Mouse (Mus musculus) embryonic facial prominence, embryonic 10.5 days (tissue): ENCODE results near the gene Map2k5. TPM values are rescaled to one million over a fixed set of nuclear protein-coding genes. Genes with fewer than 3 reads are reported as not detected.

Experiments
- DNase-seq: peaks from one replicate; pipeline ENCODE4 v3.0.0-alpha.2; 2017; ENCODE audit warnings: low spot score
- H3K27ac ChIP-seq: fragments of 300-500 bp; sonication (generic); replicated peaks from 2 replicates; pipeline ENCODE4 v1.5.1; 2016; ENCODE audit warnings: mild to moderate bottlenecking
- H3K27me3 ChIP-seq: fragments of 300-500 bp; sonication (generic); replicated peaks from 2 replicates; pipeline ENCODE4 v1.6.1; 2016; ENCODE audit warnings: low read depth, mild to moderate bottlenecking; ENCODE audit not compliant: poor library complexity, severe bottlenecking
- H3K36me3 ChIP-seq: fragments of 300-500 bp; sonication (generic); replicated peaks from 2 replicates; pipeline ENCODE4 v1.6.1; 2016; ENCODE audit warnings: mild to moderate bottlenecking, moderate library complexity
- H3K4me1 ChIP-seq: fragments of 300-500 bp; sonication (generic); 2 replicates; pipeline ENCODE4 v1.6.1; 2016
- H3K4me3 ChIP-seq: fragments of 300-500 bp; sonication (generic); 2 replicates; pipeline ENCODE4 v1.5.1; 2016; ENCODE audit warnings: mild to moderate bottlenecking, moderate library complexity
- H3K9me3 ChIP-seq: fragments of 300-500 bp; sonication (generic); 2 replicates; pipeline ENCODE4 v1.6.1; 2016; ENCODE audit warnings: mild to moderate bottlenecking
- WGBS: fragments of 180-500 bp; shearing (Covaris S2); methylation state at CpG from one replicate; pipeline ENCODE4 v1.1.7; 2016; 5-methylcytosine and 5-hydroxymethylcytosine counted together
- polyA plus RNA-seq: library from polyadenylated mRNA; unstranded; fragments of >200 nt; fragmentation: Nextera tagmentation; extraction: Ambion mirVana; gene quantifications from 2 replicates; pipeline ENCODE4 v1.2.1, GENCODE M21; 2016

Map2k5 gene
- polyA plus RNA-seq, 1 experiment from 2014 or later: 37.7 TPM

DNA sequence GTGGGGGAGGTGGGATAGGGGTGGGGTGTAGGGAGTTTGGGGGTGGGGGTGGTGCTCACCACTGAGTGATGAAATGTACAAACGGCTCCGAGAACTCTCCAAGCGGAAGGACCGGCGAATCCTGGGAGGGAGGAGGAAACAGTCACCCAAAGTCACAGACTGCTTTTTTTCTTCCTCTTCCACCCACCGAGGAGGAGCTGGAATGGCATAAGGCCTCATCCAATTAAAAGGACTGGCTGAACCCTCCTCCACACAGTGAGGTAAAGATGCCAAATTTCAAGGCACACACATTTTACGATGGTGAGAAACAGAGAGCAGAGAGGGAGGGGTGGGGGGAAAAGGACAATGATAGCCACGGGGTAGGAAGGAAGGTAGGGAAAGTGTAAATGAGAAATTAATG, 180.4 kb downstream of the Map2k5 start:
- Histone ChIP-seq H3K27ac (peak overlapping the region; percentile 32; the same call in 1 of the 2 replicates), H3K27me3 (no peaks in the 10 kb centered on the region), H3K4me3 (peak overlapping the region; percentile 32), H3K4me1 (peaks cover 56% of the 10 kb centered on the region), H3K36me3 (peaks cover 25% of the 10 kb centered on the region), H3K9me3 (no peaks in the 10 kb centered on the region)
- 9% methylated on average over 8 of the region's 8 CpGs for WGBS
- peak; percentile 42 for DNase-seq

DNA sequence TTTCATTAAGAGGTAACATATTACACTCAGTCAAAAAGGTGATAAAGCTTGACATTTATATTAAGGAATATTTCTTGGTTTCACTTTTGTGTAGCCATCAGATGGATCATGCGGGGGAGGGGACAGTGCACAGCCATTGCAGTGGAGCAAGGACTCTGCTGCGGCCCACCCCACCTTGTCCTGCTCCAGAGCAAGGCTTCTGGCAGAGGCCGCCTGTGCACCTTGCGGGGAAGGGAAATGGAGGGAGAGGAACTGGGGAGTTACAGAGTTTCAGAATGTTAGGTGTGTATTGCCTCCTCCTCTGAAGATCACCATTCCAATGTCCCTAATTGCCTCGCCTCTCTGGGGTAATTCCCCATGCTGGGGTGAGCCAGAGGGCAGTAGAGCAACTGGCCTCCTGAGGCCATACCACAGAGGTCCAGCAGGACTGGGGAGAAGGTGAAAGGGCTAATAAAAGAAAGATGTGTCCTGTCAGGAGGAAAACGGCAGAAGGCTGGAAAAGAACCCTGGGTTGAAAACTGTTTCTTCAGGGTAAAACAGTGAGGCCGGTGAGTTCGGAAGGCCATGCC, 181.5 kb downstream of the Map2k5 start:
- Histone ChIP-seq H3K27ac (peak overlapping the region; percentile 54), H3K27me3 (no peaks in the 10 kb centered on the region), H3K4me3 (no peak overlapping the region), H3K4me1 (peaks cover 56% of the 10 kb centered on the region), H3K9me3 (no peaks in the 10 kb centered on the region), H3K36me3 (peaks cover 14% of the 10 kb centered on the region)
- 27% methylated on average over 8 of the region's 8 CpGs for WGBS
- peak; percentile 48 for DNase-seq

DNA sequence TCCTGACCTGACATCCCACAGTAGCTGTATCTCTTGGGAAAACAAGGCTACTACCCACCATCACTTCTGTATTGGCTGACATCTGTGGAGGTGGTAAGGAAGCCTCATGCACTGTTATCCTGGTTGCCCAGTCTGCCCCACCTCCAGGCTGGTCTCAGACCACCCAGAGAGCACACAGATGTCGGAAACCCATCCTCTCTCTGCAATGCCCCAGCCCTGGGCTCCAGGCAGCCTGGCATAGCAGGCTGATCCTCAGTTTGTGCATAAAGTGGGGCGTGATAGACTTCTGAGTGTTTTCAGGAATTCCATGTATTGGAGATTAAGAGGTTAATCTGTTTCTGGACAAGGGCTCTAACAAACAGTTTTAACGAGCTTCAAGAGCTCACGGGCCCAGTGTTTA, 182.2 kb downstream of the Map2k5 start:
- H3K27me3 ChIP-seq: no peaks in the 10 kb centered on the region
- peaks cover 56% of the 10 kb centered on the region for H3K4me1 ChIP-seq
- no peak for DNase-seq
- H3K9me3 ChIP-seq: no peaks in the 10 kb centered on the region
- no peak overlapping the region for H3K4me3 ChIP-seq
- 29% methylated on average over 4 of the region's 4 CpGs for WGBS
- H3K27ac ChIP-seq: no peak overlapping the region
- H3K36me3 ChIP-seq: peaks cover 12% of the 10 kb centered on the region

DNA sequence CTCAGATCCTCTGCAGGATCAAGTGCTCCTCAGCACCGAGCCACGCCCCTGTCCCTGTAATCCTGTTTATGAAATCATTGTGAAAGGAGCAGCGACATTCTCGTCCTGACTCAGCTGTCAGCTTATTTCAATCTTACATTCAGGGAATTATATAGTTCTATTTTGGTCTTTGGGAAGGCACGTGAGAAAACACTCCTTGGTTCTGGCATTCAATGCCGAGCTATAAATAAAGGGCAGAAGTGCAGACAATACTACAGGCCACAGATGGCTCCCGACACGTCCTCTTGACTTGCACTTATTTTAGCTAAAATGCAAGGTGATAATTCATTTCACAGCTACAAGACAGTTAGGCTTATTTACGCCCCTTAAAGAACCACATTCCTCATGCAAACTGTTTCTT, 182.9 kb downstream of the Map2k5 start:
- Histone ChIP-seq H3K9me3 (no peaks in the 10 kb centered on the region), H3K27me3 (0 out of 2 replicates have a peak, but pooled peaks cover 3% of the 10 kb centered on the region), H3K4me1 (peaks cover 56% of the 10 kb centered on the region), H3K36me3 (peaks cover 18% of the 10 kb centered on the region), H3K4me3 (no peak overlapping the region), H3K27ac (no peak overlapping the region)
- WGBS: 76% methylated on average over 9 of the region's 9 CpGs
- DNase-seq: no peak

DNA sequence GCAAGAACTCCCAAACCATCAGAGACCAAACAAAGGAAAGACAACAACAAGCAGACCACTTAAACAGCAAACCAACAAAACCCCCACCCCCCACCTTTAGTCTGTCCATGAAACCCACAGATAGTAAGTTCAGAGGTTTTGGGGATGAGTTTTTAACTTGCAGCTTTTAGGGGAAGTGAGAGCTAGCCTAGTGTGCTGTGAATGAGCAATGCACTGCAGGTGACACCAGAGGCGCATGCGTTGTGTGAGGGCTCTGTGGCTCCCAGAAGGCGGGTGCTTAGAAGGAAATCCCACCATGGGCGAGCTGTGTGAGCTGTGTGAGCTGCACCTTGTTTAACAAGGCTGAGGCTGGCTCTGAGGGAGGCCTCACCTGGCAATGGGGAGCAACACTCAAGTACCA, 184.9 kb downstream of the Map2k5 start:
- 73% methylated on average over 4 of the region's 4 CpGs for WGBS
- Histone ChIP-seq H3K4me3 (no peak overlapping the region), H3K9me3 (no peaks in the 10 kb centered on the region), H3K27ac (no peak overlapping the region), H3K27me3 (0 out of 2 replicates have a peak, but pooled peaks cover 4% of the 10 kb centered on the region), H3K36me3 (peaks cover 22% of the 10 kb centered on the region), H3K4me1 (peaks cover 58% of the 10 kb centered on the region)
- no peak for DNase-seq

DNA sequence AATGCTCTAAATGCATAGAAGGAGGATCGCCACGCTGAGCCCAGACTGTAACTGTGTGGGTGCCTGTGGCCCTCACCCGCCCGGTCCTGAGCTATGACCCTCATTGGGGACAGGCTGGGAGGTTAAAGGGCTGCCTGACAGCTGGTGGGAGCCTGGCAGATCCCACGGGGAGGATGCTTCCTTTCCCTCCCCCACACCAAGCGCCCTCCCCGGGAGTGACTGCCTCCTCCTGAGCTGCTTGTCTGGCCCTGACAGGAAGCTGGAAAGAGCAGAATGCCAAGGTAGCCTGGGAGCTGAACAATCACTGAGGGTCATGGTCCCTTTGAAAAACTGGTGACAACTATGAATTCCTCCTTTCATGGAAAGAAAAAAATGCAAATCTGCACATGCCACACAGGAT, 190.4 kb downstream of the Map2k5 start:
- 15% methylated on average over 7 of the region's 7 CpGs for WGBS
- Histone ChIP-seq H3K4me1 (peaks cover 45% of the 10 kb centered on the region), H3K27me3 (peaks cover 51% of the 10 kb centered on the region), H3K4me3 (no peak overlapping the region), H3K9me3 (no peaks in the 10 kb centered on the region), H3K27ac (no peak overlapping the region), H3K36me3 (peaks cover 18% of the 10 kb centered on the region)
- no peak for DNase-seq

DNA sequence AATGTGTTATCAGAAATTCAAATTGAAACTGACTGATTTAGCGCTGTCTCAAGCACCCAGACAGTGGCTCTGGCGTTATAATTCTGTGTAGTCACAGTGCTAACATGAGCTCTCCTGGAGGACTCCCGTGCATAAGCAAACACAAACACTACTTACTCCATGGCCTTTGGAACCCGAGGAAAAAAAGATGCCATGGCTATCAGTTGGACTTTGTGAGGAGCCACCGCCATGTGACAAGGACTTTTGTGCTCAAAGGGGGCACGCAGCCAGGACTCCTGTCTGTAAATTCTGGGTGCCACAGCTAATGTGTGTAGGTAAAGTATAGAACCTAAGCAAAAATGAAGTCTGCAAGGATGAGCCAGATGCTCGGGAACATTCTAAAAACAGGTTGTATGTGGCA, 192.5 kb downstream of the Map2k5 start:
- DNase-seq: no peak
- peaks cover 14% of the 10 kb centered on the region for H3K36me3 ChIP-seq
- peaks cover 58% of the 10 kb centered on the region for H3K4me1 ChIP-seq
- H3K27ac ChIP-seq: no peak overlapping the region
- H3K4me3 ChIP-seq: no peak overlapping the region
- peaks cover 65% of the 10 kb centered on the region for H3K27me3 ChIP-seq
- no peaks in the 10 kb centered on the region for H3K9me3 ChIP-seq
- 84% methylated on average over 7 of the region's 7 CpGs for WGBS

DNA sequence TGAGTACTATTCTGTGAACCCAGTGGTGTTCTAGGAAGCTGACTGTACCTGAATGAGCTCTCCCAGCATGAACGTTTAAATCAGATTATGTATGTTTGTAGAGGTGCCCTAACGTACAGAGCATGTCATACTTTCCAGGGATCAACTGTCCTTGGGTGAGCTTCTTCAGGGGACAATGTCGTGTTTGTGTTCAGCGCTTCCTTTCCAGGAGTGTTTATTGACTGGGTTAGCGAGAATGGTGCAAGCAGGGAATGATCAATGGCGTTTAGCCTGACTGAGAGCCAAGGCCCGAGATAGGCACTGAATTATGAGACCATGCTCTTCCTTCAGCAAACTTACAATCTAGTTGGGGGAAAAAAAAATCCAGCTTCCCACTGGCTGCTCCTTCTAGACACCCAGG, 193.8 kb downstream of the Map2k5 start:
- Histone ChIP-seq H3K36me3 (peaks cover 20% of the 10 kb centered on the region), H3K27ac (no peak overlapping the region), H3K4me1 (peaks cover 58% of the 10 kb centered on the region), H3K27me3 (peaks cover 75% of the 10 kb centered on the region), H3K9me3 (no peaks in the 10 kb centered on the region), H3K4me3 (no peak overlapping the region)
- 63% methylated on average over 7 of the region's 7 CpGs for WGBS
- no peak for DNase-seq

DNA sequence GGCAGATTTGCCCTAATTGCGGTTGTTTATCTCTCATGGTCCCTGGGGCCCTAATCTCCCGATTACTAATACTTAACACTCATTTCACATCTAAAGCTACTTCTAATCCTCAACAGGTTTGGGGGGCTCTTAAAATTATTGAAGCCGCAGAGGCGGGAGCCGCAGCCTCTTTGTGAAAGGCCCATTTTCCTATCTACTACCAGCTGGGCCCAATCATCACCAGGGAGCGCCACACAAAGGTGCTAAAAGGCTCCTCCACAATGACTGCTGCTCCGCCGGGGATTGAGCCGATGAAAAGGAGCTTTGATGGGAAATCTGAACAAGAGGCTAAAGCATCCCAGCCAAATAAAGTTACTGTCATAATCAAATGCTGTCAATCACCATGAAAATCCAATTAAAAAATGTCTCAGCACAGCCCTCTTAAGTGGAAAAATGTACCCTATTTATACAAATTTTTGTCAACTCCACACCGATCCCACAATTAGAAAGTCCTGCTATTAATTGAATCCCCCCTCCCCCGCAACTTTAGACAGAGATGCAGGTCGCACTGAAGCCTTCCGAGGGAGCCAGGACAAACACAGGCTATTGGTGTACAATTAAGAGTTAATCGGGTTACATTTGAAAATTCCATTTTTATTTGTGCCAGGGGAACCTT, 195.3 kb downstream of the Map2k5 start:
- Histone ChIP-seq H3K9me3 (no peaks in the 10 kb centered on the region), H3K27me3 (peaks cover 84% of the 10 kb centered on the region), H3K4me3 (no peak overlapping the region), H3K36me3 (peaks cover 21% of the 10 kb centered on the region), H3K27ac (0 out of 2 replicates have a peak overlapping the region, but pooled peaks have one; percentile 41), H3K4me1 (peaks cover 46% of the 10 kb centered on the region)
- 13% methylated on average over 14 of the region's 14 CpGs for WGBS
- peak; percentile 50 for DNase-seq

DNA sequence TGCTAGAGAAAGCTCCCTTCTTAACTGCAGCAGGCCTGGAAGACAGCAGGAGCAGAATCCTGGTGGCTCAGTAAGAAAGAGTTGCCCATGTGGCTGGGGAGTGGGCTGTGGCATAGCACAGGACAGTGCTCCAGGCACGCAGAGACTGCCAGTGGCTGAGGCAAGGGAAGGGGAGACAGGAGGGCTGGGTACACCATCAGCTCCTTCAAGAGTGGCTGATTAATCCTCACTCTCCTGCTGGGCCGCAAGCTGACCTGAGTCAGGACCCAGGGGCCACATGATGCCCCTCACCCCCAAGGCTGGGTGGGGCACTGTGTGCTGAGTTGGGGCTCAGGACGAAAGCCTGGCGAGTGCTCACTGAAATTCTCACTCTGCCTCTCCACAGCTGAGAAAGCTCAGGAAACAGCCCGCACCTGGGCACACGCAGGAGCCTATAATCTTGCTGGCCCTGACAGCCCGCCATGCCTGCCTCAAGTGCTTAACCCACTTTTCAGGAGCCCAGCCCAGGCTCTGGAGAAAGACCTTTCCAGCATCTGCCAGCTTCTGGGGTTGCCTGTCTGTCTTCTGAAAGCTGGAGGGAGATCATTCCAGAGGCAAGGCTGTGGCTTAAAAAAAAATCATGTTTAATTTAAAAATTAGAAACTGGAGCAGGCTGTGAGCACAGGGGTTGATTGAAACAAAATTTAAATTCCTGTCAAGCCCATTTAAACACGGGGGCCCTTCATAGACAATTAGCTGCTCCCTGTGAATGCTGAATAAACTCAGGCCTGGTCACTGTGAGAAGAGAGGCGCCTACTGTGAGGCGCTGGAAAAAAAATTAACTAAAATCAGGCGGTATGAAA, 196.1 kb downstream of the Map2k5 start:
- H3K9me3 ChIP-seq: no peaks in the 10 kb centered on the region
- peak overlapping the region; percentile 41 for H3K27ac ChIP-seq
- peak; percentile 23 for DNase-seq
- WGBS: 27% methylated on average over 11 of the region's 11 CpGs
- H3K36me3 ChIP-seq: peaks cover 21% of the 10 kb centered on the region
- H3K4me1 ChIP-seq: peaks cover 43% of the 10 kb centered on the region
- no peak overlapping the region for H3K4me3 ChIP-seq
- H3K27me3 ChIP-seq: peaks cover 83% of the 10 kb centered on the region

DNA sequence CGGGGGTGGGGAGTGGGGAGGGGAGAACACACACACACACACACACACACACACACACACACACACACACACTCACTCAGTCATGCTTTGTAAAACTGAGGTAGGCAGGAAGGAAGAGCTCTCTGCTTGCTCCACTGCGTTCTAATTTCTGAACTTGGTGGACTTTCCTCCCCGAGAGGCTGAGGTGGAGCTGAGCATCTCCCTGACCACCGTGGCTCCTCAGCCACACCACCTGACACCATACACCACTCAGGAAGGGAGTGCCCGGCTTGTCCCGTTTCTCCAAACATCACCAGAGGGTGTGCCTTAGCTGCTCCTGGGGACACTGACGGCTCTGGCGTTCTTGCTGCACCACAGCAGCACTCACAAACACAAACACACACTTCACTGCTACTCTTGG, 199.4 kb downstream of the Map2k5 start:
- WGBS: 86% methylated on average over 8 of the region's 8 CpGs
- Histone ChIP-seq H3K9me3 (no peaks in the 10 kb centered on the region), H3K27me3 (peaks cover 57% of the 10 kb centered on the region), H3K36me3 (peaks cover 15% of the 10 kb centered on the region), H3K4me3 (no peak overlapping the region), H3K4me1 (peaks cover 30% of the 10 kb centered on the region), H3K27ac (no peak overlapping the region)
- DNase-seq: no peak

DNA sequence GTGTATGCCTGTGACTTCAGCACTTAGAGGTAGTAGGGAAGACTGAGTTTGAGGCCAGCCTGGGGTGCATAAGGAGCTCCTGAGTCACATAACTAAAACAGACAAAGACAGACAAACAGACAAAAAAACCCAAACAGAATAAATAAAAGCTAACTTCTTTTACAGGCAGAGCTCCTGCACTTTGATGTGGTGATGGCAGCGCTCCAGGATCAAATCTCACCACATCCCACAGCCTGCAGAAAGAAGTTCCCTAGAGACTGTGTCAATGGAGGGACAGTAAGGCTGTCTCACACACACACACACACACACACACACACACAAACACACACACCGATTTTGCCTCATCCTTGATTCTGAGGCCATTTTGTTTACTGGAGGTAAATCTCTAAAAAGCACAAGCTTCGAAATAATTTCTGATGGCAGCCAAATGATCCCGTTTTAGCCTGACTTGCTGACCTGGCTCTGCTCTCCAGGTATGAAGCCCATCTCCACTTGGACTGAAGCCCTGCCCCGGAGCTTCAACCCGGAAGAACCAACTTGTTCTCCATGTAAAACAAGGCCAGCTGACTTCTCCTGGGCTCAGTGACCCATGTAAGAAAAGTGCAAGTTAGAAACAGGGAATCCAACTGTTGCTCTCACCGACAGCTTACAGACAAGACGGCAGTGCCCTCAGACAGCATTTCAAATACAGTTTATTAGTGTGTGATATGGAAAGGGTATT, 203.5 kb downstream of the Map2k5 start:
- Histone ChIP-seq H3K36me3 (peaks cover 12% of the 10 kb centered on the region), H3K4me3 (no peak overlapping the region), H3K27me3 (peaks cover 26% of the 10 kb centered on the region), H3K4me1 (peaks cover 15% of the 10 kb centered on the region), H3K27ac (no peak overlapping the region), H3K9me3 (no peaks in the 10 kb centered on the region)
- WGBS: 86% methylated on average over 8 of the region's 8 CpGs
- DNase-seq: no peak
